Mouse (Mus musculus) hindlimb bud, embryonic 11.5 days (tissue): Measurements from ENCODE around the gene Klk1b11.
"Not testable (repeated sequence)": the region's sequence is repeated elsewhere in the genome, so short reads cannot be mapped to it uniquely, and the experiment has no call there.

ENCODE experiments used
- DNase-seq: peaks from one replicate; pipeline ENCODE4 v3.0.0-alpha.2; 2012; ENCODE audit warnings: low read depth, low spot score; ENCODE audit errors: extremely low spot score

Klk1b11 gene

GRCm38 (mm10) chr7:43995577-43995976, at the start of gene Klk1b11:
TSS of gene Klk1b11 (plus strand) at chr7:43995877.
- DNase-seq: not testable (repeated sequence)

GRCm38 (mm10) chr7:43950364-43950763, 45.3 kb upstream of the Klk1b11 start, which contains the start of gene Klk1b8:
TSS of gene Klk1b8 (plus strand) at chr7:43950664.
- DNase-seq: no peak

- DNase-seq: no peak
Observed at GRCm38 (mm10) chr7:43952703-43953102, 43.0 kb upstream of the Klk1b11 start.

- DNase-seq: no peak
Observed at GRCm38 (mm10) chr7:43966451-43966850, 29.2 kb upstream of the Klk1b11 start, which contains the start of gene Klk1b1. TSS of gene Klk1b1 (plus strand) at chr7:43966751.

- no peak for DNase-seq
Observed at GRCm38 (mm10) chr7:43967058-43967457, 28.6 kb upstream of the Klk1b11 start.

GRCm38 (mm10) chr7:43967612-43968011, 28.1 kb upstream of the Klk1b11 start:
- DNase-seq: no peak

- DNase-seq: not testable (repeated sequence)
Observed at GRCm38 (mm10) chr7:43975761-43976160, 19.9 kb upstream of the Klk1b11 start, which contains the start of gene Klk1b9. TSS of gene Klk1b9 (plus strand) at chr7:43976061.

- no peak for DNase-seq
Observed at GRCm38 (mm10) chr7:43985657-43986056, 10.0 kb upstream of the Klk1b11 start.

GRCm38 (mm10) chr7:43994821-43995220, 856 bp upstream of the Klk1b11 start:
- DNase-seq: not testable (repeated sequence)

- no peak for DNase-seq
Observed at GRCm38 (mm10) chr7:44004847-44005246, 9.2 kb downstream of the Klk1b11 start.

GRCm38 (mm10) chr7:44011868-44012267, 16.2 kb downstream of the Klk1b11 start, which contains the start of gene Klk1b26:
TSS of gene Klk1b26 (plus strand) at chr7:44012168.
- DNase-seq: not testable (repeated sequence)

GRCm38 (mm10) chr7:44014666-44015065, 19.0 kb downstream of the Klk1b11 start:
- DNase-seq: not testable (repeated sequence)

GRCm38 (mm10) chr7:44015071-44015470, 19.4 kb downstream of the Klk1b11 start:
- DNase-seq: no peak
